Mouse (Mus musculus) liver, postnatal 0 days (tissue): Measurements from ENCODE around the gene Stk38. TPM values are rescaled to one million over a fixed set of nuclear protein-coding genes. Genes with fewer than 3 reads are reported as not detected.

Source experiments
- ATAC-seq: fragments of 200-750 bp; cut with Nextera tagmentation; 2 replicates; pipeline ENCODE4 v1.8.0; 2017; ENCODE audit warnings: mild to moderate bottlenecking, moderate library complexity
- DNase-seq: peaks from one replicate; pipeline ENCODE4 v3.0.0-alpha.2; 2016
- H3K27ac ChIP-seq: fragments of 300-500 bp; sonication (generic); 2 replicates; pipeline ENCODE4 v1.5.1; 2014; ENCODE audit warnings: antibody characterized with exemption, moderate library complexity, mild to moderate bottlenecking, low read depth
- H3K27me3 ChIP-seq: fragments of 300-500 bp; sonication (generic); 2 replicates; pipeline ENCODE4 v1.6.1; 2014; ENCODE audit warnings: low read length, control low read depth, mixed read lengths; ENCODE audit not compliant: insufficient read depth
- H3K36me3 ChIP-seq: fragments of 300-500 bp; sonication (generic); replicated peaks from 2 replicates; pipeline ENCODE4 v1.6.1; 2014; ENCODE audit warnings: mild to moderate bottlenecking, control low read depth, low read length, moderate library complexity, mixed read lengths; ENCODE audit not compliant: insufficient read depth
- H3K4me1 ChIP-seq: fragments of 300-500 bp; sonication (generic); 2 replicates; pipeline ENCODE4 v1.6.1; 2014; ENCODE audit warnings: antibody characterized with exemption, mild to moderate bottlenecking, control low read depth; ENCODE audit not compliant: insufficient read depth
- H3K4me2 ChIP-seq: fragments of 300-500 bp; sonication (generic); 2 replicates; pipeline ENCODE4 v1.6.1; 2014; ENCODE audit warnings: low read depth, mild to moderate bottlenecking, low read length, moderate library complexity, mixed read lengths
- H3K4me3 ChIP-seq: fragments of 300-500 bp; sonication (generic); 2 replicates; pipeline ENCODE4 v1.5.1; 2014; ENCODE audit warnings: low read depth, low read length
- H3K9ac ChIP-seq: fragments of 300-500 bp; sonication (generic); replicated peaks from 2 replicates; pipeline ENCODE4 v1.6.1; 2014; ENCODE audit warnings: mild to moderate bottlenecking, moderate library complexity
- H3K9me3 ChIP-seq: fragments of 300-500 bp; sonication (generic); 2 replicates; pipeline ENCODE4 v1.6.1; 2016; ENCODE audit warnings: mild to moderate bottlenecking, control low read depth, low read length, mixed read lengths
- CTCF ChIP-seq: sonication (generic); IDR thresholded peaks from 2 replicates; pipeline ENCODE4 v1.5.1; 2016; ENCODE audit warnings: antibody characterized with exemption, low read depth
- EP300 ChIP-seq: IDR thresholded peaks from 2 replicates; pipeline ENCODE4 v1.6.1; 2016; ENCODE audit warnings: antibody characterized with exemption, low read depth, mild to moderate bottlenecking
- WGBS: fragments of 180-500 bp; shearing (Covaris S2); extraction: QIAGEN DNeasy Blood & Tissue Kit; methylation state at CpG from one replicate; pipeline ENCODE4 v1.1.7; 2014; ENCODE audit not compliant: insufficient replicate concordance; 5-methylcytosine and 5-hydroxymethylcytosine counted together
- polyA plus RNA-seq: library from polyadenylated mRNA; unstranded; fragments of >200 nt; fragmentation: Nextera tagmentation; extraction: Ambion mirVana; gene quantifications from 2 replicates; pipeline ENCODE4 v1.2.1, GENCODE M21; 2015

Gene Stk38
- polyA plus RNA-seq, 1 experiment from 2014 or later = 34.5 TPM

- no peak for ATAC-seq
- Histone ChIP-seq H3K9me3 (no peaks in the 10 kb centered on the region), H3K4me3 (no peak overlapping the region), H3K36me3 (peaks cover 62% of the 10 kb centered on the region), H3K27me3 (no peaks in the 10 kb centered on the region), H3K9ac (no peak overlapping the region), H3K4me2 (no peak overlapping the region), H3K4me1 (no peaks in the 10 kb centered on the region), H3K27ac (no peak overlapping the region)
- DNase-seq = no peak
- 74% methylated on average over 9 of the region's 9 CpGs for WGBS
- TF ChIP-seq EP300 = no peak
- no peak for TF ChIP-seq CTCF
Observed at GRCm38 (mm10) chr17:28991286-28991685, 16.5 kb downstream of the Stk38 start.

- peaks cover 62% of the 10 kb centered on the region for H3K36me3 ChIP-seq
- no peak for TF ChIP-seq CTCF
- TF ChIP-seq EP300 = no peak
- ATAC-seq (no peak), DNase-seq (no peak)
- H3K4me2 ChIP-seq = no peak overlapping the region
- no peaks in the 10 kb centered on the region for H3K4me1 ChIP-seq
- no peaks in the 10 kb centered on the region for H3K27me3 ChIP-seq
- H3K27ac ChIP-seq = no peak overlapping the region
- H3K9me3 ChIP-seq = no peaks in the 10 kb centered on the region
- H3K4me3 ChIP-seq = no peak overlapping the region
- 79% methylated on average over 4 of the region's 4 CpGs for WGBS
- H3K9ac ChIP-seq = no peak overlapping the region
Observed at GRCm38 (mm10) chr17:28990060-28990459, 17.7 kb downstream of the Stk38 start.

- no peak overlapping the region for H3K4me2 ChIP-seq
- 68% methylated on average over 3 of the region's 3 CpGs for WGBS
- no peak for DNase-seq
- no peak for ATAC-seq
- no peaks in the 10 kb centered on the region for H3K9me3 ChIP-seq
- H3K27me3 ChIP-seq = no peaks in the 10 kb centered on the region
- no peak overlapping the region for H3K9ac ChIP-seq
- no peak overlapping the region for H3K4me3 ChIP-seq
- no peak overlapping the region for H3K27ac ChIP-seq
- no peaks in the 10 kb centered on the region for H3K4me1 ChIP-seq
- no peak for TF ChIP-seq EP300
- no peak for TF ChIP-seq CTCF
- H3K36me3 ChIP-seq = peaks cover 66% of the 10 kb centered on the region
Observed at GRCm38 (mm10) chr17:28988996-28989395, 18.8 kb downstream of the Stk38 start.

- Histone ChIP-seq H3K4me3 (no peak overlapping the region), H3K27me3 (no peaks in the 10 kb centered on the region), H3K4me1 (no peaks in the 10 kb centered on the region), H3K4me2 (no peak overlapping the region), H3K9me3 (no peaks in the 10 kb centered on the region), H3K36me3 (peaks cover 73% of the 10 kb centered on the region), H3K9ac (no peak overlapping the region), H3K27ac (no peak overlapping the region)
- no peak for ATAC-seq
- TF ChIP-seq CTCF (no peak), EP300 (no peak)
- DNase-seq = no peak
- WGBS = 88% methylated on average over 4 of the region's 4 CpGs
Observed at GRCm38 (mm10) chr17:28988291-28988690, 19.5 kb downstream of the Stk38 start.

GRCm38 (mm10) chr17:28987713-28988112 lies 20.1 kb downstream of the Stk38 start:
- WGBS = 49% methylated on average over 4 of the region's 4 CpGs
- H3K27me3 ChIP-seq = no peaks in the 10 kb centered on the region
- H3K9me3 ChIP-seq = no peaks in the 10 kb centered on the region
- H3K9ac ChIP-seq = no peak overlapping the region
- no peaks in the 10 kb centered on the region for H3K4me1 ChIP-seq
- no peak overlapping the region for H3K4me3 ChIP-seq
- peaks cover 76% of the 10 kb centered on the region for H3K36me3 ChIP-seq
- DNase-seq (peak; percentile 43), ATAC-seq (no peak; the same call in 1 of the 2 replicates)
- no peak overlapping the region for H3K27ac ChIP-seq
- TF ChIP-seq CTCF = peak; percentile 88
- no peak for TF ChIP-seq EP300
- no peak overlapping the region for H3K4me2 ChIP-seq

- Histone ChIP-seq H3K9me3 (no peaks in the 10 kb centered on the region), H3K27me3 (no peaks in the 10 kb centered on the region), H3K4me1 (no peaks in the 10 kb centered on the region; the same call in 1 of the 2 replicates), H3K27ac (no peak overlapping the region), H3K36me3 (peaks cover 77% of the 10 kb centered on the region), H3K4me3 (no peak overlapping the region), H3K9ac (no peak overlapping the region; the same call in 1 of the 2 replicates), H3K4me2 (no peak overlapping the region)
- ATAC-seq (no peak), DNase-seq (no peak)
- no peak for TF ChIP-seq EP300
- TF ChIP-seq CTCF = peak; percentile 74
Observed at GRCm38 (mm10) chr17:28986833-28987232, 21.0 kb downstream of the Stk38 start.
